Mouse (Mus musculus) cerebellum, adult 2 months (tissue): ENCODE measurements around the gene 9930111J21Rik2.

Source experiments
- CTCF ChIP-seq: fragments of 200-500 bp; IDR thresholded peaks from 2 replicates; pipeline ENCODE4 v1.5.1; 2011; ENCODE audit warnings: low read depth, mild to moderate bottlenecking, control low read depth, low read length, moderate library complexity, borderline replicate concordance; ENCODE audit not compliant: insufficient read depth
- POLR2A ChIP-seq: fragments of 200-500 bp; IDR thresholded peaks from 2 replicates; pipeline ENCODE4 v1.6.1; 2011; ENCODE audit warnings: low read length, control low read depth, borderline replicate concordance; ENCODE audit not compliant: insufficient read depth

GRCm38 (mm10) chr11:49068358-49068757, 17.3 kb upstream of the 9930111J21Rik2 start:
- TF ChIP-seq CTCF, result no peak
- no peak for TF ChIP-seq POLR2A
